Mouse (Mus musculus) left cerebral cortex, adult 11 months (tissue): Measurements from ENCODE around the gene Wls.

ENCODE experiments used
- DNase-seq: peaks from one replicate; pipeline ENCODE4 v3.0.0; 2022; ENCODE audit warnings: low spot score

Wls gene

DNA sequence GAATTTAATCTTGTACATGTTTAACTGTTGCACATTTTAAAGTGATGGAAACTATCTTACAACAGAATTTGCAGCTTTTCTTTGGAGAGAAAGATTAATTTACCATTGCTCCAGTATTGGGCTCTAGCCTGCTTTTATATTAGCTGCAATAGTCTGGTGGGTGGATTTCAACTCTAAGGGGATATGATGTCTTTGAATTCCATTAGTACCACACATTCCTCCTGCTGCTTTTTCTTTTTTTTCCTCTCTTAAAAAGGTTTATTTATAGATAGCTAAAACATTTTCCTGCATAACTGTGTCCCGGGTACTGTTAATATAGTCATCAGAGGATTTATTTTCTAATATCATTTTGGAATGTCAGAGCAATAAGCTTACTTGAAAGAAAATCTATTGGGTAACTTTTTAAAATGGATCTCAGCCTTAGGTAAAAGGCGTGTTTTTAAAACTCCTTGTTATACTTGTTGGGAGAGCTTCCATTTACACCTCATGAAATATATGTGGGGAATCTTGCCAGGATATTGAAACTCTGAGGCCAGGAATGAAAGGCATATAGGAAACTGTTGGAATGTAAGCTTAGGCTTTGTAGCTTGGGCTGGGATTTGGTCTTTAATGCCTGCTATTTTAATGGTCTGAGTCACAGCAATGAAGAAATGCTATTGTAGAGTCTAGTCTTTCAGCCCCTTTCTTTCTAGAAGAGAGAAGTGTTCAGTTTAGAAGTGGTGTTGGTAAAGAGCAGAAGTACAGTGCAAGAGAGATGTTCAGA, 78.0 kb downstream of the Wls start:
- DNase-seq = no peak
